Mouse (Mus musculus): ENCODE measurements at regions not wholly inside any gene's neighbourhood (a gene's known extent, or its start where the extent isn't known, plus 50 kb on each side); places are given as distances from the start of the nearest gene placed in this dataset.

- WGBS, result 59% methylated on average over 2 of the region's 2 CpGs
- DNase-seq, result peak; percentile 1
- no peaks in the 10 kb centered on the region for H3K4me1 ChIP-seq (ENCODE audit: control insufficient read depth, insufficient read depth, low read length)
Measured at GRCm38 (mm10) chr16:27878499-27878898, 489.8 kb downstream of the Ccdc50 start.

GRCm38 (mm10) chr16:27878950-27879349 lies 490.3 kb downstream of the Ccdc50 start:
- no peaks in the 10 kb centered on the region for H3K4me1 ChIP-seq (ENCODE audit: control insufficient read depth, insufficient read depth, low read length)
- H3K9ac ChIP-seq (replicated peaks; ENCODE audit: low read length), result no peak overlapping the region
- no peak overlapping the region for H3K4me2 ChIP-seq (ENCODE audit: low read length)
- ATAC-seq (ENCODE audit: low FRiP score, low TSS enrichment) (no peak), DNase-seq (no peak)
- H3K4me3 ChIP-seq (replicated peaks; ENCODE audit: low read depth, low read length), result no peak overlapping the region
- WGBS, result 52% methylated on average over 3 of the region's 3 CpGs
- H3K27me3 ChIP-seq (ENCODE audit: control insufficient read depth, insufficient read depth, low read length), result no peaks in the 10 kb centered on the region
- H3K9me3 ChIP-seq (ENCODE audit: control insufficient read depth, low read length), result no peaks in the 10 kb centered on the region
- no peak overlapping the region for H3K27ac ChIP-seq (replicated peaks; ENCODE audit: low read depth, low read length)
- no peaks in the 10 kb centered on the region for H3K36me3 ChIP-seq (ENCODE audit: control insufficient read depth, insufficient read depth, low read length)

More at GRCm38 (mm10) chr16:27878499-27878898, 489.8 kb downstream of the Ccdc50 start:
- Histone ChIP-seq H3K36me3 (ENCODE audit: control insufficient read depth, insufficient read depth, low read length) (no peaks in the 10 kb centered on the region), H3K9me3 (ENCODE audit: control insufficient read depth, low read length) (no peaks in the 10 kb centered on the region), H3K27ac (replicated peaks; ENCODE audit: low read depth, low read length) (no peak overlapping the region), H3K9ac (replicated peaks; ENCODE audit: low read length) (no peak overlapping the region), H3K4me3 (replicated peaks; ENCODE audit: low read depth, low read length) (no peak overlapping the region), H3K4me2 (ENCODE audit: low read length) (no peak overlapping the region), H3K27me3 (ENCODE audit: control insufficient read depth, insufficient read depth, low read length) (no peaks in the 10 kb centered on the region)
- no peak for ATAC-seq (ENCODE audit: low FRiP score, low TSS enrichment)

- no peak overlapping the region for H3K4me2 ChIP-seq (ENCODE audit: low read length)
- no peaks in the 10 kb centered on the region for H3K27me3 ChIP-seq (ENCODE audit: control insufficient read depth, insufficient read depth, low read length)
- H3K9ac ChIP-seq (replicated peaks; ENCODE audit: low read length), result no peak overlapping the region
- H3K4me3 ChIP-seq (replicated peaks; ENCODE audit: low read depth, low read length), result no peak overlapping the region
- no peak for ATAC-seq (ENCODE audit: low FRiP score, low TSS enrichment)
- peak; percentile 2 for DNase-seq
- H3K36me3 ChIP-seq (ENCODE audit: control insufficient read depth, insufficient read depth, low read length), result no peaks in the 10 kb centered on the region
- no peak overlapping the region for H3K27ac ChIP-seq (replicated peaks; ENCODE audit: low read depth, low read length)
- 34% methylated on average over 2 of the region's 2 CpGs for WGBS
- no peaks in the 10 kb centered on the region for H3K4me1 ChIP-seq (ENCODE audit: control insufficient read depth, insufficient read depth, low read length)
- H3K9me3 ChIP-seq (ENCODE audit: control insufficient read depth, low read length), result no peaks in the 10 kb centered on the region
Measured at GRCm38 (mm10) chr16:27884363-27884762, 495.7 kb downstream of the Ccdc50 start.

- Histone ChIP-seq H3K4me3 (replicated peaks; ENCODE audit: low read depth, low read length) (no peak overlapping the region), H3K36me3 (ENCODE audit: control insufficient read depth, insufficient read depth, low read length) (no peaks in the 10 kb centered on the region), H3K27ac (replicated peaks; ENCODE audit: low read depth, low read length) (no peak overlapping the region), H3K27me3 (ENCODE audit: control insufficient read depth, insufficient read depth, low read length) (no peaks in the 10 kb centered on the region), H3K4me1 (ENCODE audit: control insufficient read depth, insufficient read depth, low read length) (no peaks in the 10 kb centered on the region), H3K9me3 (ENCODE audit: control insufficient read depth, low read length) (no peaks in the 10 kb centered on the region), H3K9ac (replicated peaks; ENCODE audit: low read length) (no peak overlapping the region), H3K4me2 (ENCODE audit: low read length) (no peak overlapping the region)
- ATAC-seq (ENCODE audit: low FRiP score, low TSS enrichment) (no peak), DNase-seq (no peak)
- 0% methylated on average over 2 of the region's 2 CpGs for WGBS
Measured at GRCm38 (mm10) chr16:27906036-27906435, 517.4 kb downstream of the Ccdc50 start.

- H3K27ac ChIP-seq (replicated peaks; ENCODE audit: low read depth, low read length), result no peak overlapping the region
- no peak overlapping the region for H3K9ac ChIP-seq (replicated peaks; ENCODE audit: low read length)
- H3K4me2 ChIP-seq (ENCODE audit: low read length), result no peak overlapping the region
- ATAC-seq (ENCODE audit: low FRiP score, low TSS enrichment), result no peak
- peak; percentile 0 for DNase-seq
- 92% methylated on average over 1 of the region's 1 CpGs for WGBS
- H3K27me3 ChIP-seq (ENCODE audit: control insufficient read depth, insufficient read depth, low read length), result no peaks in the 10 kb centered on the region
- no peaks in the 10 kb centered on the region for H3K36me3 ChIP-seq (ENCODE audit: control insufficient read depth, insufficient read depth, low read length)
- no peaks in the 10 kb centered on the region for H3K9me3 ChIP-seq (ENCODE audit: control insufficient read depth, low read length)
- no peaks in the 10 kb centered on the region for H3K4me1 ChIP-seq (ENCODE audit: control insufficient read depth, insufficient read depth, low read length)
- no peak overlapping the region for H3K4me3 ChIP-seq (replicated peaks; ENCODE audit: low read depth, low read length)
Measured at GRCm38 (mm10) chr16:27915422-27915821, 526.8 kb downstream of the Ccdc50 start.

- Histone ChIP-seq H3K27ac (replicated peaks; ENCODE audit: low read depth, low read length) (no peak overlapping the region), H3K36me3 (ENCODE audit: control insufficient read depth, insufficient read depth, low read length) (no peaks in the 10 kb centered on the region), H3K9ac (replicated peaks; ENCODE audit: low read length) (no peak overlapping the region), H3K4me2 (ENCODE audit: low read length) (no peak overlapping the region), H3K4me3 (replicated peaks; ENCODE audit: low read depth, low read length) (no peak overlapping the region), H3K4me1 (ENCODE audit: control insufficient read depth, insufficient read depth, low read length) (no peaks in the 10 kb centered on the region), H3K27me3 (ENCODE audit: control insufficient read depth, insufficient read depth, low read length) (no peaks in the 10 kb centered on the region), H3K9me3 (ENCODE audit: control insufficient read depth, low read length) (no peaks in the 10 kb centered on the region)
- DNase-seq, result peak; percentile 0
- no peak for ATAC-seq (ENCODE audit: low FRiP score, low TSS enrichment)
- WGBS, result 79% methylated on average over 7 of the region's 7 CpGs
Measured at GRCm38 (mm10) chr16:27925528-27926360, 537.1 kb downstream of the Ccdc50 start.

GRCm38 (mm10) chr16:27926361-27926651 lies 537.6 kb downstream of the Ccdc50 start:
- Histone ChIP-seq H3K27me3 (ENCODE audit: control insufficient read depth, insufficient read depth, low read length) (no peaks in the 10 kb centered on the region), H3K9me3 (ENCODE audit: control insufficient read depth, low read length) (no peaks in the 10 kb centered on the region), H3K4me2 (ENCODE audit: low read length) (no peak overlapping the region), H3K27ac (replicated peaks; ENCODE audit: low read depth, low read length) (no peak overlapping the region), H3K4me1 (ENCODE audit: control insufficient read depth, insufficient read depth, low read length) (no peaks in the 10 kb centered on the region), H3K36me3 (ENCODE audit: control insufficient read depth, insufficient read depth, low read length) (no peaks in the 10 kb centered on the region), H3K4me3 (replicated peaks; ENCODE audit: low read depth, low read length) (no peak overlapping the region), H3K9ac (replicated peaks; ENCODE audit: low read length) (no peak overlapping the region)
- DNase-seq (no peak), ATAC-seq (ENCODE audit: low FRiP score, low TSS enrichment) (no peak)
- 52% methylated on average over 1 of the region's 1 CpGs for WGBS

- no peak for DNase-seq
- WGBS, result 88% methylated on average over 3 of the region's 3 CpGs
- Histone ChIP-seq H3K9me3 (ENCODE audit: control insufficient read depth, low read length) (no peaks in the 10 kb centered on the region), H3K27me3 (ENCODE audit: control insufficient read depth, insufficient read depth, low read length) (no peaks in the 10 kb centered on the region), H3K36me3 (ENCODE audit: control insufficient read depth, insufficient read depth, low read length) (no peaks in the 10 kb centered on the region), H3K4me3 (replicated peaks; ENCODE audit: low read depth, low read length) (no peak overlapping the region), H3K4me2 (ENCODE audit: low read length) (no peak overlapping the region), H3K9ac (replicated peaks; ENCODE audit: low read length) (no peak overlapping the region), H3K4me1 (ENCODE audit: control insufficient read depth, insufficient read depth, low read length) (no peaks in the 10 kb centered on the region), H3K27ac (replicated peaks; ENCODE audit: low read depth, low read length) (no peak overlapping the region)
- ATAC-seq (ENCODE audit: low FRiP score, low TSS enrichment), result no peak
Measured at GRCm38 (mm10) chr16:27949291-27949690, 560.6 kb downstream of the Ccdc50 start.

GRCm38 (mm10) chr16:27949811-27950210 lies 561.1 kb downstream of the Ccdc50 start:
- Histone ChIP-seq H3K9me3 (ENCODE audit: control insufficient read depth, low read length) (no peaks in the 10 kb centered on the region), H3K27ac (replicated peaks; ENCODE audit: low read depth, low read length) (no peak overlapping the region), H3K9ac (replicated peaks; ENCODE audit: low read length) (no peak overlapping the region), H3K4me2 (ENCODE audit: low read length) (no peak overlapping the region), H3K36me3 (ENCODE audit: control insufficient read depth, insufficient read depth, low read length) (no peaks in the 10 kb centered on the region), H3K4me3 (replicated peaks; ENCODE audit: low read depth, low read length) (no peak overlapping the region), H3K4me1 (ENCODE audit: control insufficient read depth, insufficient read depth, low read length) (no peaks in the 10 kb centered on the region), H3K27me3 (ENCODE audit: control insufficient read depth, insufficient read depth, low read length) (no peaks in the 10 kb centered on the region)
- DNase-seq (no peak), ATAC-seq (ENCODE audit: low FRiP score, low TSS enrichment) (no peak)
- WGBS, result 25% methylated on average over 3 of the region's 3 CpGs

Measured in midbrain, embryonic 14.5 days (tissue).